Mouse (Mus musculus) erythroblast, embryonic 14.5 days (primary cell): ENCODE results near the gene Zfp871.

Source experiments
- GATA1 ChIP-seq: IDR thresholded peaks from 2 replicates; pipeline ENCODE4 v1.6.1; 2012; ENCODE audit warnings: low read length, inconsistent platforms, mixed read lengths
- TAL1 ChIP-seq: IDR thresholded peaks from 3 replicates; pipeline ENCODE4 v1.6.1; 2012; ENCODE audit warnings: low read length, inconsistent platforms, mixed read lengths

GRCm38 (mm10) chr17:32752813-32753360 is 35.2 kb downstream of the Zfp871 start:
- TF ChIP-seq TAL1 = no peak
- no peak for TF ChIP-seq GATA1
